Mouse (Mus musculus) neural tube, embryonic 13.5 days (tissue): ENCODE measurements at regions not wholly inside any gene's neighbourhood (a gene's known extent, or its start where the extent isn't known, plus 50 kb on each side); places are given as distances from the start of the nearest gene placed in this dataset.
A peak's percentile ranks its signal among the peaks of the same experiment; 100 is the strongest.

Experiments used
- ATAC-seq: fragments of 200-750 bp; cut with Nextera tagmentation; 2 replicates; pipeline ENCODE4 v1.8.0; 2017; ENCODE audit warnings: low read depth, mild to moderate bottlenecking, moderate TSS enrichment, moderate library complexity
- H3K27ac ChIP-seq: fragments of 300-500 bp; sonication (generic); replicated peaks from 2 replicates; pipeline ENCODE4 v1.5.1; 2015; ENCODE audit warnings: moderate library complexity, mild to moderate bottlenecking, inconsistent platforms
- H3K27me3 ChIP-seq: fragments of 300-500 bp; sonication (generic); 2 replicates; pipeline ENCODE4 v1.6.1; 2015; ENCODE audit warnings: mild to moderate bottlenecking, inconsistent platforms
- H3K36me3 ChIP-seq: fragments of 300-500 bp; sonication (generic); 2 replicates; pipeline ENCODE4 v1.6.1; 2015; ENCODE audit warnings: mild to moderate bottlenecking, inconsistent platforms
- H3K4me1 ChIP-seq: fragments of 300-500 bp; sonication (generic); replicated peaks from 2 replicates; pipeline ENCODE4 v1.6.1; 2015; ENCODE audit warnings: inconsistent platforms
- H3K4me2 ChIP-seq: fragments of 300-500 bp; sonication (generic); 2 replicates; pipeline ENCODE4 v1.6.1; 2015; ENCODE audit warnings: inconsistent platforms, mild to moderate bottlenecking, moderate library complexity
- H3K4me3 ChIP-seq: fragments of 300-500 bp; sonication (generic); 2 replicates; pipeline ENCODE4 v1.5.1; 2015; ENCODE audit warnings: mild to moderate bottlenecking, inconsistent platforms
- H3K9ac ChIP-seq: fragments of 300-500 bp; sonication (generic); 2 replicates; pipeline ENCODE4 v1.6.1; 2015; ENCODE audit warnings: moderate library complexity, mild to moderate bottlenecking, inconsistent platforms
- H3K9me3 ChIP-seq: fragments of 300-500 bp; sonication (generic); 2 replicates; pipeline ENCODE4 v1.6.1; 2016; ENCODE audit warnings: inconsistent platforms
- WGBS: fragments of 180-500 bp; shearing (Covaris S2); methylation state at CpG from one replicate; pipeline ENCODE4 v1.1.7; 2015; 5-methylcytosine and 5-hydroxymethylcytosine counted together

DNA sequence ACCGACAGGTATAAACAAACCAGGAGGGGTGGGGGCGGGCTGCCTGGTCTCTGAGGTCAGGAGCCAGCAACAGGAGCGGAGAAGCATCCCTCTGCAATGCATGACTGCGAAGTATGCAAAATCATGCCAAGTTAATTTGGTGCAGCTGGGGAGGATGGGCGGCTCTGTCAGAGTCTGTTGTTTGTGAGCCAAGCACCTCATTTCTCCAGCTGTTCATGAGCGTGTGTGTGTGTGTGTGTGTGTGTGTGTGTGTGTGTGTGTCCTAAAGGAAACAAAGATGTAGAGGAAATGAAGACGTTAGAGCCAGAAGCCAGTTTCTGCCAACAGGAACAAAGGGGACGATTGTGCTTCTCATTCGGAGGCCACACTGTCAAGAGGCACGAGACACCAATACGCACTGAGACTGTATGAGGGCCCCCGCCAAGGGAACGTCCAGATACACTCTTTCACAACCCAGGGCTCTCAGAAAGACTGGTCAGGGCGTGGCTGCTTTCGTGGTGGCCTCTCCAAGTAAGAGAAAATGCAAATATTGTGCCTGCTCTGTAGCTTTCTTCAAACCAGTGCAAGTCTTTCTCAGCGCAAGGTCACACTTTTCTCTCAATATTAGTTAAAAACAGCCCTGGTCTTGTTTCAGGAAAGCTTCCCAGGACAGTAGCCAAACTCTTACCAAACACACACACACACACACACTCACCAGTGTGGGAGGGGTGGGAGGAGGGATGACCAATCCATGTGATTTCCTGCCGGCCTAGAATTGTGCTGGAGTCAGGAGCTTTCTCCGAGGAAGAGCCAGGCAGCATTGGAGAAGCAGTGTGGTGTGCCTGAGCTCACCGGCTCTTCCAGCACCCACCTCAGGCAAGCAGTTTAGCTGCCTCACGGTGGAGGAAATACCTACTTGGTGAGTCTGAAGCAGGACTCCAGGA, 80.8 kb downstream of the Vcpkmt start:
- Histone ChIP-seq H3K4me2 (peak overlapping the region; percentile 33), H3K27me3 (no peaks in the 10 kb centered on the region), H3K9ac (peak overlapping the region; percentile 53), H3K4me1 (peaks cover 30% of the 10 kb centered on the region), H3K4me3 (no peak overlapping the region), H3K27ac (peak overlapping the region; percentile 84), H3K36me3 (no peaks in the 10 kb centered on the region), H3K9me3 (no peaks in the 10 kb centered on the region)
- ATAC-seq = peak; percentile 86
- WGBS = 21% methylated on average over 20 of the region's 20 CpGs

DNA sequence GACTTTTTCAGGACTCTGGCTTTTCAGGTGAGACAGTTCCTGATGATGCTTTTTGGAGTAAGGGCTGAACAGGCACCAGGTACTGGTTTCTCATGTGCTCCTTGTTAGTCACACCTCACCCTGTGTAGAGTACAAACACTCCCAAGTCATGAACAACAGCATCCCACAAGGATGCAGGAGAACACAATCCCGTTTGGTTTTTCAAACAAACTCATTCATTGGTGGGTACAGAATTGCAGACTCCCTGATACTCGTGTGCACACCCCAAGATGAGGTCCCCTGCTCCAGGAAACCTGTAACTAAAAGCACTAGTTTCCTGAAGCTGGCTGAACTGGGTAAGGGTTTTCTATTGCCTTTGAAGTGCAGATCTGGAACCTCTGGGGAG, 81.5 kb downstream of the Vcpkmt start:
- H3K27ac ChIP-seq = peak overlapping the region; percentile 84
- no peak overlapping the region for H3K4me3 ChIP-seq
- H3K27me3 ChIP-seq = no peaks in the 10 kb centered on the region
- H3K4me2 ChIP-seq = peak overlapping the region; percentile 33; the same call in 1 of the 2 replicates
- WGBS = 36% methylated on average over 2 of the region's 2 CpGs
- H3K9me3 ChIP-seq = no peaks in the 10 kb centered on the region
- no peak for ATAC-seq
- H3K4me1 ChIP-seq = peaks cover 34% of the 10 kb centered on the region
- H3K36me3 ChIP-seq = no peaks in the 10 kb centered on the region
- peak overlapping the region; percentile 53; the same call in 1 of the 2 replicates for H3K9ac ChIP-seq

DNA sequence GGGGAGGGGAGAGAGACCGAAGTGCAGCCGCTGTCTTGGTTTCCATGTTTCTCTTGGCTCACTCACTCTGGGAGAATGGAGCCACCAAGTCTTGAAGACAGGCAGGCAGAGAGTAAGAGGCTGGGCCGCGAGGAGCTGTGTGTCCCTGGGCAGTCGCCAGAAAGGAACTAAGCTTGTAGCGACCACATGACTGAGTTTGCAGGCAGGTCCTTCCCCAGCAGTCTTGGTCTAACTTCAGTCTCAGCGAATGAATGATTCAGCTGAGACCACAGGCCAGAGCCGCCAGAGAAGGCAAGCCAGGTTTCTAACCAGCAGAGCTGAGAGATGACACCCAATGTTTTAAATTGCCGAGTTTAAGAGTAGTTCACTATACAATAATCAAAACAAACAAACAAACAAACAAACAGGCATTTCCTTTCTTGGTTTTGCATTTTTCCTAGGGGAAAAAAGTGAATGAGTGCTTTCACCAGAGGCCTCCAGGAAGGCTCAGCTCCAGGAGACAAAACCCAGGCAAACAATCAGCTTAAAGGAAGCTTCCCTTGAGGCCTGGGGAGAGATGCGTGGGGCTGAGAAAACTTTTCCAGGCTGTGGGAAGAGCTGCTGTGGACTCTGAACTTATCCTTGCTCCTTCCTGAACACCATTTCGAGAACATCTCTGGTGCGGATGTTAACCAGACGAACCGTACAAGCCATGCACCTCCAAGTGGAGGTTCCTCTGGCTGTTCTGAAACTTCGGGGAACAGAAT, 82.1 kb downstream of the Vcpkmt start:
- 78% methylated on average over 15 of the region's 15 CpGs for WGBS
- peak overlapping the region; percentile 84 for H3K27ac ChIP-seq
- ATAC-seq = no peak
- H3K4me3 ChIP-seq = no peak overlapping the region
- peaks cover 34% of the 10 kb centered on the region for H3K4me1 ChIP-seq
- no peaks in the 10 kb centered on the region for H3K27me3 ChIP-seq
- no peaks in the 10 kb centered on the region for H3K36me3 ChIP-seq
- H3K4me2 ChIP-seq = no peak overlapping the region
- no peak overlapping the region for H3K9ac ChIP-seq
- no peaks in the 10 kb centered on the region for H3K9me3 ChIP-seq

DNA sequence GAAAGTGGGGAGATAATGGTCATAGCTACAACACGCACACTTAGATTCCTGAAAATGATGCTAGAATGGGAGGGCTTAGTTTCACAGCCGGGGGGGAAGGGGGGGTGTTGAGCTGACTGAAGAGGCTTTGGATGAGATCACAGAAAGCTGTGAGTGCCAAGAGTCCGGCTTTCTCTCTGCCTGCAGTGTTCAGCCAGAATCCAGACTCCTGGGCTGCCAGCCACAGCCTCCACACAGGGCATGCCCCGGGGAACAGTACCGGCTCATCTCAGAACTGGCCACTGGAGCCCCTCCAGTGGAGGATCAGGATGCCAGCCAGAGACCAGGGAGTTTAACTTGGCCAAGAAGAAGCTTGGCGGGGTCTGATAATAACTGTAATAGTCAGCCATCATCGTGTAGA, 85.7 kb downstream of the Vcpkmt start:
- H3K27me3 ChIP-seq = no peaks in the 10 kb centered on the region
- H3K27ac ChIP-seq = no peak overlapping the region
- H3K4me2 ChIP-seq = no peak overlapping the region
- H3K9me3 ChIP-seq = no peaks in the 10 kb centered on the region
- WGBS = 75% methylated on average over 7 of the region's 7 CpGs
- peaks cover 24% of the 10 kb centered on the region for H3K4me1 ChIP-seq
- no peaks in the 10 kb centered on the region for H3K36me3 ChIP-seq
- no peak overlapping the region for H3K4me3 ChIP-seq
- no peak for ATAC-seq
- no peak overlapping the region for H3K9ac ChIP-seq

DNA sequence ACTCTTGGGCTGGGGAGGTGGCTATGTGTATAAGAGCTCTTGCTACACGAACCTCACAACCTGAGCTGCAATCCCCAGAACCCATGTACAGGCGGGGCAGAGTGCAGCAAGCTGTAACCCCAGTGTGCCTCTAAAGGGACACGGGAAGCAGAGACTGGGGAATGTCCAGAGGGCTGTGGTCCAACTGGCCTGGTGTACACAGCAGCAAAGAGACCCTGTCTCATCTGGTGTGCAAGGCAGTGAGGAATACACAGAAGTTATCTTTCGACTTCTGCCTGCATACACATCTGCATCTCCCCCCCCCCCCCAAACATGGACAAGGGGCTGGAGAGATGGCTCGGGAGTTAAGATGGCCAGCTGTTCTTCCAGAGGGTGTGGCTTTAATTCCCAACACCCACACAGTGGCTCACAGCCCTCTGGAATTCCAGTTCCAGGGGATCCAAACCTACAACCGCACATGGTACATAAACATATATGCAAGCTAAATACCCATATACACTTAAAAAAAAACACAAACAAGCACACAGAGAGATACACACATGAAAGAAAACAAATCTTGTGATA, 86.4 kb downstream of the Vcpkmt start:
- ATAC-seq = no peak
- no peak overlapping the region for H3K9ac ChIP-seq

DNA sequence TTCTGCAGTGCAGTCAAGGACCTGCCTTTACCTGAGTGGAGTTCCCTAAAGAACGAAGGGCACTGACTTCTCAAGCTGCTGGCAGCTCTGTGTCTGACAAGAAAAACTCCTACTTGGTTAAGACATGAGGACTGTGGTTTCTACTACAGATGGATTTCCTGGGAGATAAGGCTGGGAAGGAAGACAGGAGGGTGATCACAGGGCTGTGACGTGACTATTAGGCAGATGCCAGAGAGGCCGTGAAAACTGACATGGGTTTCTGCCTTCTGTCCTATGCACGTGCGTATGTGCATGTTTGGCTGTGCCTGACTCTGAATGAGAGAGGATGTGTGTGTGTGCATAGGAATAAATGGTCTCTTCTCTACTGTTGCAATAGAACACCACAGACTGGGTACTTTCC, 87.1 kb downstream of the Vcpkmt start:
- 87% methylated on average over 5 of the region's 5 CpGs for WGBS
- no peak for ATAC-seq
- Histone ChIP-seq H3K27me3 (no peaks in the 10 kb centered on the region), H3K4me1 (peaks cover 11% of the 10 kb centered on the region; the same call in 1 of the 2 replicates), H3K4me2 (no peak overlapping the region), H3K9ac (no peak overlapping the region), H3K9me3 (no peaks in the 10 kb centered on the region), H3K27ac (no peak overlapping the region), H3K4me3 (no peak overlapping the region), H3K36me3 (no peaks in the 10 kb centered on the region)

More for the DNA sequence above, 86.4 kb downstream of the Vcpkmt start:
- no peak overlapping the region for H3K4me3 ChIP-seq
- H3K4me2 ChIP-seq = no peak overlapping the region
- H3K27me3 ChIP-seq = no peaks in the 10 kb centered on the region
- H3K9me3 ChIP-seq = no peaks in the 10 kb centered on the region
- no peaks in the 10 kb centered on the region for H3K36me3 ChIP-seq
- H3K27ac ChIP-seq = no peak overlapping the region
- peaks cover 17% of the 10 kb centered on the region for H3K4me1 ChIP-seq
- WGBS = 64% methylated on average over 6 of the region's 6 CpGs

DNA sequence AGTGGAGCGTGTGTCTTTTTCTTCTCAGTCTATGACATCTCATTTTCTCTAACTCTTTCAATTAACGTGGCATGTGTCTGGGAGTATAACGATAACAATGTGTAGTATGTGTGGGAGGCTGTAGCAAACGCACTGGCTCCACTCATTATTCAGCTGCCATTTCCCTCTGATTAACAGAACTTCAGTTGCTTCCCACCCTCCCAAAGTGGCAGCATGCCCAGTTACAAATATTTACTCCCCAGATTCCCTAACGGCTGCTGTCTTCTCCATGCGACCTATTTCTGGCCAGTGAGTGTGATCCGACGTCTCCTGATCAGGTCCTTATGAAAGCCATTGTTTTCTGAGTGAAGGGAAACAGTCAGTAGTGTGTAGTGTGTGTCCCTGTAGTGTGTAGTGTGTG, 88.2 kb downstream of the Vcpkmt start:
- no peak overlapping the region for H3K27ac ChIP-seq
- no peak overlapping the region for H3K4me2 ChIP-seq
- H3K27me3 ChIP-seq = no peaks in the 10 kb centered on the region
- ATAC-seq = no peak
- H3K9me3 ChIP-seq = no peaks in the 10 kb centered on the region
- no peak overlapping the region for H3K4me3 ChIP-seq
- H3K4me1 ChIP-seq = 0 out of 2 replicates have a peak, but pooled peaks cover 8% of the 10 kb centered on the region
- no peaks in the 10 kb centered on the region for H3K36me3 ChIP-seq
- no peak overlapping the region for H3K9ac ChIP-seq
- WGBS = 86% methylated on average over 8 of the region's 8 CpGs

DNA sequence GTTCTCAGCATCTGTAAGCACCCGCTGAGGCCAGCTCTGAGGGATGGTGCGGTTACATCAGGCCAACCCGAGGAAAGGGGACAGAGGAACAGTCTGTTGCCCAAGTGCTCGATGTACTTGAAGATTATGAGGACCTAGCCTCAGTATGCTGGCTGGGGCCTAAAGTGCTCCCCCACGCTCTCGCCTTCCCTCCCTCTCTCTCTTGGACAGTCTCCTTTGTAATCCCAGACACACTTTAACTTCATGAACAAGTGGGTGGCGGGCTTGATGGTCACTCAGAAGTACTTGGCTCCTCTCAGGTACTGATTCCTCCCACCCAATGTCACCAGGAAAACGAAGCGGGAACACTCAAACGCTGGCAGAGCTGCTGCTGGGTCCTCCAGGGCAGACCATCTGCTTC, 93.1 kb downstream of the Vcpkmt start:
- H3K4me2 ChIP-seq = no peak overlapping the region
- no peaks in the 10 kb centered on the region for H3K27me3 ChIP-seq
- no peak overlapping the region for H3K27ac ChIP-seq
- no peak overlapping the region for H3K4me3 ChIP-seq
- no peak overlapping the region for H3K9ac ChIP-seq
- H3K9me3 ChIP-seq = no peaks in the 10 kb centered on the region
- 90% methylated on average over 10 of the region's 10 CpGs for WGBS
- no peaks in the 10 kb centered on the region for H3K36me3 ChIP-seq
- no peak for ATAC-seq
- peaks cover 9% of the 10 kb centered on the region for H3K4me1 ChIP-seq

DNA sequence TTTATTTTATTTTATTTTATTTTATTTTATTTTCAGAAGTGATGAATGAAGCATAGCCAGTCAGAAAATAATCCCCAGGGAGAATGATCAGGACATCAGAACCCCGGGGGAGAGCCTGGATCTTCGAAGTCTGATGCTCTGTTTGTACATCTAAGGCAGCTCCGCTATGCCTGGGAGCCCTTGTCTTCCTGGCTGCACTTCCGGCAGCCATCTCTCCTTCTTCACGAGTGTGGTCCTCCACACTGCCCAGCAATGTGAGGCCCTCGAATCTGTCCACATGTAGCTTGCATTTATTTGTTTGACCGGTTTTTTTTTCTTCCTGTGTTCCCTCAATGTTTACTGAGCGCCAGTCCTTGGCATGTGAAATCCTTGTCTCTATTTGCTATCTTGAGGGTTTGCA, 95.9 kb downstream of the Vcpkmt start:
- no peak for ATAC-seq
- no peak overlapping the region for H3K4me3 ChIP-seq
- no peak overlapping the region for H3K4me2 ChIP-seq
- no peaks in the 10 kb centered on the region for H3K9me3 ChIP-seq
- peaks cover 9% of the 10 kb centered on the region for H3K4me1 ChIP-seq
- whole genome bisulfite sequencing = 81% methylated on average over 8 of the region's 8 CpGs
- H3K36me3 ChIP-seq = no peaks in the 10 kb centered on the region
- H3K27me3 ChIP-seq = no peaks in the 10 kb centered on the region
- no peak overlapping the region for H3K9ac ChIP-seq
- no peak overlapping the region for H3K27ac ChIP-seq

DNA sequence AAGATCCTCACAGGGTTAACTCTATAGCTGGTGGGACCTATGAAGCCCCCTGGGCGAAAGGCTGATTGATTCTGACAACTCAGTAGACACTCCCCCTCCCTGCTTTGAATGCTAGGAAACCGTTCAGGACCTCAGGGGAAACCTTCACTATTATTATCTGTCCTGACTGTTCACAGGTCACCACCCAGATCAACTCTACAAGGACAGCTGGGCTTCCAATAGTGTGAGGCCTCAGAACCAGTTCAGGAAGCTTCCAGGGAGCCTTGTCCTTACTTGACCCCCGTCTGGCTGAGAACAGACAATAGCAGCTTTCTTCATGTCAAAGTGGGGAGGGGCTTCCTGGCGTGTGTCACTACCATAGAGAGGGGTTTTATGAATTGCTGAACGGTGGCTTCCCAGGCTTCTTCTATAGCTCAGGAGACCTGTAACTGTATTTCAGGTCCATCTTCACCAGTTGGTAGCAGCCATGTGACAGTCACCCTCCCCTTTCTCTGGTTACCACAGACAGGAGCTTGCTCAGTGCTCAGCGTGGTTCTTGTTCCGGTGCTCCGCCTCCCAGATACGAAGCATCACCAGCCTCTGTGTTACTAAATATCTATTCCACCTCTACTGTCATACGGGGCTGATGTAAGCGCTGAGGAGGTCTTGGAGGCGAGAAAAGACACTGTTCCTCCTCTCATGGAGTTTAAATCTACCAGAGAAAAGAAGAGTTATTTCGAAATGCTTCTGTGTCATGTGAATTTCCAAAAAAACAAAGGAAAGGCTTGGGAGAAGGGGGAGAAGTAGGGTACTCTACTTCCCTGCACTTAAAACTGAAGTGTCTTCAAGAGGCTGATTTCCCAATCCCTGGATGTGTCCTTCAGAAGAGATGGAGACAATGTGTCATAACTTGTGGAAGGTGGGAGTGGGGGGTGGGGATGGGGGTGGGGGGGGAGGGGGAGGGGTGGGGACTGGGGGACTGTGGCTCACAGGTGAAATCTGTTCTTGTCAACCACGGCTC, 96.9 kb downstream of the Vcpkmt start:
- H3K4me2 ChIP-seq = peak overlapping the region; percentile 42
- WGBS = 29% methylated on average over 14 of the region's 14 CpGs
- ATAC-seq = peak; percentile 74; the same call in 1 of the 2 replicates
- no peaks in the 10 kb centered on the region for H3K27me3 ChIP-seq
- no peaks in the 10 kb centered on the region for H3K36me3 ChIP-seq
- no peaks in the 10 kb centered on the region for H3K9me3 ChIP-seq
- no peak overlapping the region for H3K27ac ChIP-seq
- H3K4me1 ChIP-seq = peaks cover 9% of the 10 kb centered on the region
- no peak overlapping the region for H3K9ac ChIP-seq
- no peak overlapping the region for H3K4me3 ChIP-seq

DNA sequence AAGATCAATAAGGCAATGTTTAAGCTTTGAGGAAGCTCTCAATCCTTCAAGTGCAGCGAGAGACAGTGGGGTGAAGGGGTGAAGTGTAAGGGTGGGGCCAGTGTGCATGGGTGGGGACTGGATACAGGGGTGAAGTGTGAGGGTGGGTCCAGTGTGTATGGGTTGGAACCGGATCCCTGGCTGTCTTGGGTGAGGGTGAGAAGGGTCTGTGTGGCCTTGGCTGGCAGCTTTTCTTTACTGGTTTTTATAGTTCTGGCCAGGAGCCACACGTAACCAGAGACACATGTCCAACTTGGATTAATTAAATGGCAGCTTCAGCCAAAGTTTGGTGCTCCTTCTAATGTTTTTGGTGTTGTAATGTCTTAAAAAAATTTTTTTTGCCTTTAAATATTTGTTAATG, 101.4 kb downstream of the Vcpkmt start:
- ATAC-seq = no peak
- Histone ChIP-seq H3K4me3 (no peak overlapping the region), H3K9ac (no peak overlapping the region), H3K9me3 (no peaks in the 10 kb centered on the region), H3K27ac (no peak overlapping the region), H3K27me3 (no peaks in the 10 kb centered on the region), H3K36me3 (no peaks in the 10 kb centered on the region), H3K4me2 (no peak overlapping the region), H3K4me1 (peaks cover 19% of the 10 kb centered on the region)
- WGBS = 91% methylated on average over 3 of the region's 3 CpGs
